Mouse (Mus musculus): ENCODE data around the gene Lrrc26.
"Not testable (repeated sequence)": the region's sequence is repeated elsewhere in the genome, so short reads cannot be mapped to it uniquely, and the experiment has no call there.

Lrrc26 gene

GRCm38 (mm10) chr2:25289651-25290050, at the start of gene Lrrc26:
TSS of gene Lrrc26 (plus strand) at chr2:25289915.
- no peak for DNase-seq (ENCODE audit: low read depth in 2 of 2, low spot score in 2 of 2)

GRCm38 (mm10) chr2:25240310-25240709, 49.4 kb upstream of the Lrrc26 start:
- DNase-seq (ENCODE audit: low read depth in 2 of 2, low spot score in 2 of 2) = no peak

- DNase-seq (ENCODE audit: low read depth in 2 of 2, low spot score in 2 of 2) = peak in 1 of 2 experiments; percentile 38
Observed at GRCm38 (mm10) chr2:25240723-25241437, 48.8 kb upstream of the Lrrc26 start.

- no peak for DNase-seq (ENCODE audit: low read depth in 2 of 2, low spot score in 2 of 2)
Observed at GRCm38 (mm10) chr2:25241438-25241775, 48.3 kb upstream of the Lrrc26 start.

GRCm38 (mm10) chr2:25242101-25242506, 47.6 kb upstream of the Lrrc26 start, which contains the start of the genes Rnf208 and Cysrt1:
TSS of gene Rnf208 (plus strand) at chr2:25242255.
TSS of gene Cysrt1 (minus strand) at chr2:25242452.
- no peak for DNase-seq (ENCODE audit: low read depth in 2 of 2, low spot score in 2 of 2)

- DNase-seq (ENCODE audit: low read depth in 2 of 2, low spot score in 2 of 2) = no peak
Observed at GRCm38 (mm10) chr2:25243342-25243741, 46.4 kb upstream of the Lrrc26 start.

- no peak for DNase-seq (ENCODE audit: low read depth in 2 of 2, low spot score in 2 of 2)
Observed at GRCm38 (mm10) chr2:25244144-25244543, 45.6 kb upstream of the Lrrc26 start.

- DNase-seq (ENCODE audit: low read depth in 2 of 2, low spot score in 2 of 2) = no peak
Observed at GRCm38 (mm10) chr2:25246183-25247072, 43.3 kb upstream of the Lrrc26 start, which contains the start of gene AL732309.1. TSS of gene AL732309.1 (minus strand) at chr2:25246863.

- DNase-seq (ENCODE audit: low read depth in 2 of 2, low spot score in 2 of 2) = no peak
Observed at GRCm38 (mm10) chr2:25252331-25252730, 37.4 kb upstream of the Lrrc26 start.

- DNase-seq (ENCODE audit: low read depth in 2 of 2, low spot score in 2 of 2) = peak; percentile 80 to 90
Observed at GRCm38 (mm10) chr2:25255284-25255779, 34.4 kb upstream of the Lrrc26 start, which contains the start of gene Tmem203. TSS of gene Tmem203 (plus strand) at chr2:25255439.

- peak; percentile 60 to 76 for DNase-seq (ENCODE audit: low read depth in 2 of 2, low spot score in 2 of 2)
Observed at GRCm38 (mm10) chr2:25256443-25257109, 33.1 kb upstream of the Lrrc26 start.

GRCm38 (mm10) chr2:25257250-25257649, 32.5 kb upstream of the Lrrc26 start:
- not testable (repeated sequence) for DNase-seq (ENCODE audit: low read depth in 2 of 2, low spot score in 2 of 2)

GRCm38 (mm10) chr2:25258887-25259286, 30.8 kb upstream of the Lrrc26 start:
- DNase-seq (ENCODE audit: low read depth in 2 of 2, low spot score in 2 of 2) = peak in 1 of 2 experiments; percentile 31

GRCm38 (mm10) chr2:25261870-25262269, 27.8 kb upstream of the Lrrc26 start:
- DNase-seq (ENCODE audit: low read depth in 2 of 2, low spot score in 2 of 2) = no peak

- DNase-seq (ENCODE audit: low read depth in 2 of 2, low spot score in 2 of 2) = peak; percentile 88 to 89
Observed at GRCm38 (mm10) chr2:25262291-25262767, 27.4 kb upstream of the Lrrc26 start, which contains the start of gene Tprn. TSS of gene Tprn (plus strand) at chr2:25262618.

GRCm38 (mm10) chr2:25262795-25263622, 26.7 kb upstream of the Lrrc26 start:
- DNase-seq (ENCODE audit: low read depth in 2 of 2, low spot score in 2 of 2) = peak; percentile 40 to 56

GRCm38 (mm10) chr2:25263623-25264285, 26.0 kb upstream of the Lrrc26 start:
- DNase-seq (ENCODE audit: low read depth in 2 of 2, low spot score in 2 of 2) = no peak

- no peak for DNase-seq (ENCODE audit: low read depth in 2 of 2, low spot score in 2 of 2)
Observed at GRCm38 (mm10) chr2:25264286-25264660, 25.4 kb upstream of the Lrrc26 start.

GRCm38 (mm10) chr2:25264851-25265250, 24.9 kb upstream of the Lrrc26 start:
- DNase-seq (ENCODE audit: low read depth in 2 of 2, low spot score in 2 of 2) = no peak
